Mouse (Mus musculus) right cerebral cortex, adult 18-20 months (tissue): ENCODE results near the gene Nfil3.

Source experiments
- DNase-seq: peaks from one replicate; pipeline ENCODE4 v3.0.0; 2022; ENCODE audit warnings: mixed read lengths

Gene Nfil3

GRCm38 (mm10) chr13:52981441-52982281, 788 bp upstream of the Nfil3 start:
- peak; percentile 70 for DNase-seq

- peak; percentile 89 for DNase-seq
Measured at GRCm38 (mm10) chr13:52980211-52980950, 492 bp downstream of the Nfil3 start.

- DNase-seq: peak; percentile 35
Measured at GRCm38 (mm10) chr13:52979331-52980051, 1.4 kb downstream of the Nfil3 start.

- DNase-seq: peak; percentile 26
Measured at GRCm38 (mm10) chr13:52978321-52978981, 2.4 kb downstream of the Nfil3 start.

GRCm38 (mm10) chr13:52977757-52978156, 3.1 kb downstream of the Nfil3 start:
- no peak for DNase-seq

GRCm38 (mm10) chr13:52977221-52977609, 3.7 kb downstream of the Nfil3 start:
- DNase-seq: no peak

- DNase-seq: peak; percentile 10
Measured at GRCm38 (mm10) chr13:52976510-52977220, 4.2 kb downstream of the Nfil3 start.

GRCm38 (mm10) chr13:52976130-52976509, 4.8 kb downstream of the Nfil3 start:
- DNase-seq: no peak

- no peak for DNase-seq
Measured at GRCm38 (mm10) chr13:52974676-52975075, 6.2 kb downstream of the Nfil3 start.

GRCm38 (mm10) chr13:52973427-52973826, 7.4 kb downstream of the Nfil3 start:
- peak; percentile 63 for DNase-seq

- no peak for DNase-seq
Measured at GRCm38 (mm10) chr13:52972626-52973025, 8.2 kb downstream of the Nfil3 start.

GRCm38 (mm10) chr13:52970876-52971275, 10.0 kb downstream of the Nfil3 start:
- no peak for DNase-seq

GRCm38 (mm10) chr13:52962922-52963321, 18.0 kb downstream of the Nfil3 start:
- no peak for DNase-seq

GRCm38 (mm10) chr13:52962361-52962760, 18.5 kb downstream of the Nfil3 start:
- no peak for DNase-seq

GRCm38 (mm10) chr13:52953779-52954553, 26.9 kb downstream of the Nfil3 start:
- no peak for DNase-seq

- DNase-seq: no peak
Measured at GRCm38 (mm10) chr13:52949211-52949610, 31.7 kb downstream of the Nfil3 start.

GRCm38 (mm10) chr13:52947545-52947944, 33.3 kb downstream of the Nfil3 start:
- DNase-seq: no peak

- no peak for DNase-seq
Measured at GRCm38 (mm10) chr13:52945769-52946168, 35.1 kb downstream of the Nfil3 start.

- no peak for DNase-seq
Measured at GRCm38 (mm10) chr13:52944116-52944515, 36.8 kb downstream of the Nfil3 start.

GRCm38 (mm10) chr13:52942876-52943388, 37.9 kb downstream of the Nfil3 start:
- DNase-seq: no peak

- no peak for DNase-seq
Measured at GRCm38 (mm10) chr13:52940956-52941355, 39.9 kb downstream of the Nfil3 start.
